Mouse (Mus musculus) inflammation-experienced regulatory T-cells (primary cell): ENCODE data around the gene Olfr905. TPM values are rescaled to one million over a fixed set of nuclear protein-coding genes. Genes with fewer than 3 reads are reported as not detected.

Experiments used
- polyA plus RNA-seq, 2 experiments: library from polyadenylated mRNA; unstranded; fragments of 100-300 nt; shearing (Covaris generic); gene quantifications; one replicate each; pipeline ENCODE4 v1.2.1; 2017

Gene Olfr905
- under 1 TPM; 0.29 to 0.84 TPM for polyA plus RNA-seq

DNA sequence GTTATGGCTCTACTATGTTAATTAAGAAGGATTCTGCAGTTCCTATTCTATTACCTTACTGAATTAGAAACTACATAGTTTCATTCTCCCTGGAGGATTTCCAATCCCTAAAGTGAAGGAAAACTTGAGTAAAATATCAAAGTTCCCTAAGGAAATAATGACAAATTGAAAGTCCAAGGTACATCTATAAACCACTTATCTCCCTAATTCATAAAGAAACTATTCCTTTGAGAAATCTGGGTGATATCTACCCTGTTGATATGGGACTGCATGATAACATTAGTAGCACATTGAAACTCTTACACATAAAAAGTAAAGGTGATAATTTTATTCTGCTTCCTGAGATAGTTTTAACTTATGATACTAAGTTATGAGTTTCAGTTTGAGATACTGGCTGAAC lies at the start of gene Olfr905:
Gene Olfr905, plus strand, starts transcription at position 301 of the 400 bp plus-strand sequence.

DNA sequence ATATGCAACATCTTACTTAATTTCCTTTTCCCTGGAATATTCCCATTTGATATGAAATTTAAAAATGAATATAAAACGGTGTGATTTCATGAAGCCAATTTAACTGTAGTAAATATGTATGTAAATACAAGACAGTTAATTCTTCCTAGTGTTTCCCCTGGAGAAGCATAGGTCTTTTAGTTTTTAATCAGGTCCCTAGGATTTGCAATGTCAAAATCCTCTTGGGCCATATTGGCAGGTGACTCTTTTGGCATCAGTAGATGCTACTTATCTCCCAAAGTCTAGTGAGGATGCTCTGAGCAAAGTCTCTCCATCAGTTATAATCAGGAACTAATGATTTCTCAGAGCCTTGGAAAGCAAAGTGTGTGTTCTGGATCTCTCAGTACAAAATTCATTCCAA lies 41.8 kb upstream of the Olfr905 start, which contains the start of gene Olfr901:
Gene Olfr901, plus strand, starts transcription at position 301 of the 400 bp plus-strand sequence.

GRCm38 (mm10) chr9:38447352-38447751 lies 23.6 kb upstream of the Olfr905 start, which contains the start of gene Olfr902:
Olfr902 (plus strand) TSS chr9:38447652.

DNA sequence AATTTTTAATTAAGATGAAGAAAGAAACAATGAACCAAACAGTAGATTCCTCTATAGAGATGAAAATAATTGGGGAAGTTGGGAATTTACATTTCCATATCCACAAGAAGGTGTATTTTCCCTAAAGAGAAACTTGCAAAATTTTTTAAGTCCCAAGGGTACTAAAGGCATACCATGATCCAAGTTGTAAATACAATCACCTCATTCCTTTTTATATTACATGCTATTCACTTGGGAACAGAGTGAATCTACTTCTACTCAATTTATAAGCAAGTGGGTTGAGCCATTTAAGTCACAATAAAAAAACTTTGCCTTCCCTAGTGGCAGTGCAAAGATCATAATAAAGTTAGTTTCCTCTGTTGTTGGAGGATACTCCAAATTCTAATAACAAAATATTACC lies 8.1 kb upstream of the Olfr905 start, which contains the start of gene Olfr904:
Gene Olfr904, plus strand, starts transcription at position 301 of the 400 bp plus-strand sequence.

GRCm38 (mm10) chr9:38486785-38487184 lies 15.9 kb downstream of the Olfr905 start, which contains the start of gene Olfr906:
Olfr906 (plus strand) TSS chr9:38487085.

DNA sequence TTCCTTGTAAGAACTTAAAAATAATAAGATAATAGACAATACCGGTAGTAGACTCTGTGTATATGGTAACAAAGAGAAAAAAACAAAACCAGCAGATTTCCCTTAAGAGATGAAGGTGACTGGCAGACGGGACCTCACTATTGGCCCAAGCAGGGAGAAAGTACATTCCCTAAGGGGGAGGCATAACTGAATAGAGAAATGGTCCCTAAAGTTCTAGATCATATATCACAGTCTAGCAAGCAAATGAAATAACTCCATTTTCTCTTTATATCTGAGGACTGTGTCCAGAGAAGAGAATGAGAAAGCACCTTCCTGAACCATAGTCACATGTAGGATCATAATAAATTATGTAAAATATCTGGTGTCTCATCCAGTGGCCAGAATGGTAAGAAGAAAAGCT lies 24.6 kb downstream of the Olfr905 start, which contains the start of gene Olfr907:
Gene Olfr907, plus strand, starts transcription at position 301 of the 400 bp plus-strand sequence.

GRCm38 (mm10) chr9:38521280-38521679 lies 50.4 kb downstream of the Olfr905 start, which contains the start of gene Olfr911-ps1:
Olfr911-ps1 (plus strand) TSS chr9:38521580.

Other genes starting within 250 kb of the Olfr905 start
- gene Olfr143, start 218.3 kb upstream of the Olfr905 start, polyA plus RNA-seq: not detected
- gene Olfr895, start 203.3 kb upstream of the Olfr905 start, polyA plus RNA-seq: not detected
- not detected for gene Olfr896-ps1, start 180.0 kb upstream of the Olfr905 start, polyA plus RNA-seq
- under 1 TPM in 1 of 2 experiments, not detected in 1; 0.10 TPM for gene Olfr25, start 142.0 kb upstream of the Olfr905 start, polyA plus RNA-seq
- gene Olfr898, start 122.7 kb upstream of the Olfr905 start, polyA plus RNA-seq: under 1 TPM in 1 of 2 experiments, not detected in 1; 0.42 TPM
- gene Olfr250, start 104.2 kb upstream of the Olfr905 start, polyA plus RNA-seq: under 1 TPM; 0.06 to 0.07 TPM
- gene Olfr251, start 94.0 kb upstream of the Olfr905 start, polyA plus RNA-seq: under 1 TPM in 1 of 2 experiments, not detected in 1; 0.04 TPM
- gene Olfr147, start 69.4 kb upstream of the Olfr905 start, polyA plus RNA-seq: 1 to 10 TPM in 1 of 2 experiments, under 1 TPM in 1; 0.22 to 2.0 TPM
- gene Olfr901, start 41.7 kb upstream of the Olfr905 start, polyA plus RNA-seq: under 1 TPM in 1 of 2 experiments, not detected in 1; 0.45 TPM
- not detected for gene Olfr902, start 23.5 kb upstream of the Olfr905 start, polyA plus RNA-seq
- not detected for gene Olfr904, start 8.0 kb upstream of the Olfr905 start, polyA plus RNA-seq
- not detected for gene Olfr906, start 16.0 kb downstream of the Olfr905 start, polyA plus RNA-seq
- gene Olfr907, start 24.7 kb downstream of the Olfr905 start, polyA plus RNA-seq: not detected
- gene Olfr911-ps1, start 50.5 kb downstream of the Olfr905 start, polyA plus RNA-seq: 1 to 10 TPM in 1 of 2 experiments, under 1 TPM in 1; 0.11 to 3.0 TPM
- gene Olfr910, start 66.7 kb downstream of the Olfr905 start, polyA plus RNA-seq: not detected
- gene Olfr912, start 109.1 kb downstream of the Olfr905 start, polyA plus RNA-seq: under 1 TPM; 0.11 to 0.61 TPM
- gene Olfr913, start 121.7 kb downstream of the Olfr905 start, polyA plus RNA-seq: not detected
- gene Olfr914, start 134.0 kb downstream of the Olfr905 start, polyA plus RNA-seq: under 1 TPM in 1 of 2 experiments, not detected in 1; 0.11 TPM
- under 1 TPM; 0.30 to 0.87 TPM for gene Olfr916, start 188.8 kb downstream of the Olfr905 start, polyA plus RNA-seq
- gene Olfr917, start 194.7 kb downstream of the Olfr905 start, polyA plus RNA-seq: not detected
- under 1 TPM in 1 of 2 experiments, not detected in 1; 0.04 TPM for gene Olfr918, start 203.5 kb downstream of the Olfr905 start, polyA plus RNA-seq
- gene Olfr919, start 232.6 kb downstream of the Olfr905 start, polyA plus RNA-seq: not detected
- 10 to 100 TPM; 36.6 to 44.6 TPM for gene Vwa5a, start 247.2 kb downstream of the Olfr905 start, polyA plus RNA-seq